Mouse (Mus musculus): ENCODE data around the gene Rassf3. TPM values are rescaled to one million over a fixed set of nuclear protein-coding genes. Genes with fewer than 3 reads are reported as not detected.

Rassf3 gene
- polyA plus RNA-seq, 1 experiment = 25.1 TPM

GRCm38 (mm10) chr10:121370777-121371176, 105.4 kb downstream of the Rassf3 start:
- Histone ChIP-seq H3K27ac (replicated peaks; ENCODE audit: low read depth, low read length) (no peak overlapping the region), H3K4me3 (ENCODE audit: insufficient read depth, low read depth, low read length) (no peak overlapping the region), H3K4me1 (ENCODE audit: control insufficient read depth, insufficient read depth, insufficient read length, low read length) (peaks cover 11% of the 10 kb centered on the region; the same call in 1 of the 2 replicates)

- Histone ChIP-seq H3K4me1 (ENCODE audit: control insufficient read depth, insufficient read depth, insufficient read length, low read length) (peaks cover 11% of the 10 kb centered on the region; the same call in 1 of the 2 replicates), H3K4me3 (ENCODE audit: insufficient read depth, low read depth, low read length) (no peak overlapping the region; the same call in 1 of the 2 replicates), H3K27ac (replicated peaks; ENCODE audit: low read depth, low read length) (no peak overlapping the region)
Observed at GRCm38 (mm10) chr10:121368783-121369465, 107.2 kb downstream of the Rassf3 start.

- Histone ChIP-seq H3K4me3 (ENCODE audit: insufficient read depth, low read depth, low read length) (no peak overlapping the region), H3K27ac (replicated peaks; ENCODE audit: low read depth, low read length) (no peak overlapping the region), H3K4me1 (ENCODE audit: control insufficient read depth, insufficient read depth, insufficient read length, low read length) (peaks cover 11% of the 10 kb centered on the region; the same call in 1 of the 2 replicates)
Observed at GRCm38 (mm10) chr10:121367780-121368179, 108.4 kb downstream of the Rassf3 start.

- no peak overlapping the region for H3K27ac ChIP-seq (replicated peaks; ENCODE audit: low read depth, low read length)
Observed at GRCm38 (mm10) chr10:121367271-121367670, 108.9 kb downstream of the Rassf3 start.

GRCm38 (mm10) chr10:121365781-121366272, 110.3 kb downstream of the Rassf3 start:
- peaks cover 11% of the 10 kb centered on the region; the same call in 1 of the 2 replicates for H3K4me1 ChIP-seq (ENCODE audit: control insufficient read depth, insufficient read depth, insufficient read length, low read length)

More at GRCm38 (mm10) chr10:121367271-121367670, 108.9 kb downstream of the Rassf3 start:
- Histone ChIP-seq H3K4me3 (ENCODE audit: insufficient read depth, low read depth, low read length) (no peak overlapping the region), H3K4me1 (ENCODE audit: control insufficient read depth, insufficient read depth, insufficient read length, low read length) (peaks cover 11% of the 10 kb centered on the region; the same call in 1 of the 2 replicates)

GRCm38 (mm10) chr10:121364801-121365564, 111.2 kb downstream of the Rassf3 start, which contains the start of gene Gns:
Gene Gns, plus strand, starts transcription at chr10:121365090.
- Histone ChIP-seq H3K27ac (replicated peaks; ENCODE audit: low read depth, low read length) (peak within 1 kb of the TSS; percentile 71), H3K4me1 (ENCODE audit: control insufficient read depth, insufficient read depth, insufficient read length, low read length) (peaks cover 11% of the 10 kb centered on the region; the same call in 1 of the 2 replicates), H3K4me3 (ENCODE audit: insufficient read depth, low read depth, low read length) (peak within 1 kb of the TSS; percentile 79)

More at GRCm38 (mm10) chr10:121365781-121366272, 110.3 kb downstream of the Rassf3 start:
- Histone ChIP-seq H3K27ac (replicated peaks; ENCODE audit: low read depth, low read length) (peak overlapping the region; percentile 71), H3K4me3 (ENCODE audit: insufficient read depth, low read depth, low read length) (peak overlapping the region; percentile 79)

- Histone ChIP-seq H3K4me3 (ENCODE audit: insufficient read depth, low read depth, low read length) (peak overlapping the region; percentile 59), H3K4me1 (ENCODE audit: control insufficient read depth, insufficient read depth, insufficient read length, low read length) (peaks cover 10% of the 10 kb centered on the region; the same call in 1 of the 2 replicates), H3K27ac (replicated peaks; ENCODE audit: low read depth, low read length) (no peak overlapping the region)
Observed at GRCm38 (mm10) chr10:121364306-121364705, 111.8 kb downstream of the Rassf3 start.

GRCm38 (mm10) chr10:121363201-121363600, 112.9 kb downstream of the Rassf3 start:
- Histone ChIP-seq H3K27ac (replicated peaks; ENCODE audit: low read depth, low read length) (no peak overlapping the region), H3K4me3 (ENCODE audit: insufficient read depth, low read depth, low read length) (no peak overlapping the region), H3K4me1 (ENCODE audit: control insufficient read depth, insufficient read depth, insufficient read length, low read length) (peaks cover 6% of the 10 kb centered on the region; the same call in 1 of the 2 replicates)

- Histone ChIP-seq H3K27ac (replicated peaks; ENCODE audit: low read depth, low read length) (no peak overlapping the region), H3K4me3 (ENCODE audit: insufficient read depth, low read depth, low read length) (no peak overlapping the region), H3K4me1 (ENCODE audit: control insufficient read depth, insufficient read depth, insufficient read length, low read length) (no peaks in the 10 kb centered on the region)
Observed at GRCm38 (mm10) chr10:121360358-121360757, 115.8 kb downstream of the Rassf3 start.

Other genes with a start within 250 kb of the Rassf3 start
- 0.24 TPM in 1 of 2 replicates, not detected in the other for gene Tbc1d30, start 125.1 kb downstream of the Rassf3 start, polyA plus RNA-seq (2012; ENCODE audit: insufficient read depth, insufficient read length, missing spikeins)
- 66.8 and 68.6 TPM in 2 replicates for gene Gns, start 111.3 kb downstream of the Rassf3 start, polyA plus RNA-seq (2012; ENCODE audit: insufficient read depth, insufficient read length, missing spikeins)
- gene Tbk1, start 110.4 kb upstream of the Rassf3 start, polyA plus RNA-seq (2012; ENCODE audit: insufficient read depth, insufficient read length, missing spikeins) = 9.4 and 16.4 TPM in 2 replicates
- 30.2 and 40.6 TPM in 2 replicates for gene Xpot, start 150.0 kb upstream of the Rassf3 start, polyA plus RNA-seq (2012; ENCODE audit: insufficient read depth, insufficient read length, missing spikeins)
- not detected in 2 replicates for gene D930020B18Rik, start 165.2 kb upstream of the Rassf3 start, polyA plus RNA-seq (2012; ENCODE audit: insufficient read depth, insufficient read length, missing spikeins)

Data from brown adipose tissue, adult 24 weeks (tissue).